Mouse (Mus musculus): ENCODE results near the gene Ypel3. TPM values are rescaled to one million over a fixed set of nuclear protein-coding genes. Genes with fewer than 3 reads are reported as not detected.

Ypel3 gene
- polyA plus RNA-seq, 1 experiment from 2014 or later, result 116 TPM

- WGBS, result 63% methylated on average over 4 of the region's 4 CpGs
- Histone ChIP-seq H3K9me3 (ENCODE audit: control insufficient read depth, low read depth, low read length) (no peaks in the 10 kb centered on the region), H3K9ac (replicated peaks; ENCODE audit: low read depth, low read length) (peak overlapping the region; percentile 67; the same call in 1 of the 2 replicates), H3K4me3 (ENCODE audit: low read depth, low read length) (no peak overlapping the region), H3K27me3 (ENCODE audit: control insufficient read depth, insufficient read depth, low read length) (no peaks in the 10 kb centered on the region), H3K36me3 (ENCODE audit: control insufficient read depth, insufficient read depth, low read length) (no peaks in the 10 kb centered on the region; the same call in 1 of the 2 replicates), H3K4me2 (replicated peaks; ENCODE audit: low read depth, low read length) (peak overlapping the region; percentile 85), H3K27ac (ENCODE audit: low read length) (no peak overlapping the region), H3K4me1 (ENCODE audit: control insufficient read depth, insufficient read depth, low read length) (peaks cover 22% of the 10 kb centered on the region)
- no peak for ATAC-seq (ENCODE audit: insufficient number of reproducible peaks, insufficient read depth, low FRiP score, low read depth)
Measured at GRCm38 (mm10) chr7:126807405-126807804, 30.6 kb downstream of the Ypel3 start.

GRCm38 (mm10) chr7:126808703-126809455 is 32.1 kb downstream of the Ypel3 start:
- Histone ChIP-seq H3K27me3 (ENCODE audit: control insufficient read depth, insufficient read depth, low read length) (no peaks in the 10 kb centered on the region), H3K4me1 (ENCODE audit: control insufficient read depth, insufficient read depth, low read length) (peaks cover 19% of the 10 kb centered on the region), H3K27ac (ENCODE audit: low read length) (peak overlapping the region; percentile 64), H3K4me2 (replicated peaks; ENCODE audit: low read depth, low read length) (peak overlapping the region; percentile 85), H3K9ac (replicated peaks; ENCODE audit: low read depth, low read length) (peak overlapping the region; percentile 67), H3K36me3 (ENCODE audit: control insufficient read depth, insufficient read depth, low read length) (no peaks in the 10 kb centered on the region; the same call in 1 of the 2 replicates), H3K9me3 (ENCODE audit: control insufficient read depth, low read depth, low read length) (no peaks in the 10 kb centered on the region), H3K4me3 (ENCODE audit: low read depth, low read length) (peak overlapping the region; percentile 53)
- peak; percentile 94 for ATAC-seq (ENCODE audit: insufficient number of reproducible peaks, insufficient read depth, low FRiP score, low read depth)
- under 1% methylated on average over 43 of the region's 43 CpGs for WGBS

GRCm38 (mm10) chr7:126809723-126810369 is 33.1 kb downstream of the Ypel3 start:
- peak overlapping the region; percentile 53; the same call in 1 of the 2 replicates for H3K4me3 ChIP-seq (ENCODE audit: low read depth, low read length)
- H3K4me1 ChIP-seq (ENCODE audit: control insufficient read depth, insufficient read depth, low read length), result peaks cover 16% of the 10 kb centered on the region
- 41% methylated on average over 5 of the region's 5 CpGs for WGBS
- no peak for ATAC-seq (ENCODE audit: insufficient number of reproducible peaks, insufficient read depth, low FRiP score, low read depth)
- H3K4me2 ChIP-seq (replicated peaks; ENCODE audit: low read depth, low read length), result peak overlapping the region; percentile 85
- H3K9ac ChIP-seq (replicated peaks; ENCODE audit: low read depth, low read length), result no peak overlapping the region; the same call in 1 of the 2 replicates
- no peak overlapping the region for H3K27ac ChIP-seq (ENCODE audit: low read length)
- no peaks in the 10 kb centered on the region for H3K9me3 ChIP-seq (ENCODE audit: control insufficient read depth, low read depth, low read length)
- H3K36me3 ChIP-seq (ENCODE audit: control insufficient read depth, insufficient read depth, low read length), result no peaks in the 10 kb centered on the region; the same call in 1 of the 2 replicates
- no peaks in the 10 kb centered on the region for H3K27me3 ChIP-seq (ENCODE audit: control insufficient read depth, insufficient read depth, low read length)

- Histone ChIP-seq H3K9ac (replicated peaks; ENCODE audit: low read depth, low read length) (no peak overlapping the region), H3K27me3 (ENCODE audit: control insufficient read depth, insufficient read depth, low read length) (no peaks in the 10 kb centered on the region), H3K4me2 (replicated peaks; ENCODE audit: low read depth, low read length) (no peak overlapping the region), H3K4me1 (ENCODE audit: control insufficient read depth, insufficient read depth, low read length) (no peaks in the 10 kb centered on the region), H3K27ac (ENCODE audit: low read length) (no peak overlapping the region), H3K36me3 (ENCODE audit: control insufficient read depth, insufficient read depth, low read length) (no peaks in the 10 kb centered on the region), H3K4me3 (ENCODE audit: low read depth, low read length) (no peak overlapping the region), H3K9me3 (ENCODE audit: control insufficient read depth, low read depth, low read length) (no peaks in the 10 kb centered on the region)
- 64% methylated on average over 8 of the region's 8 CpGs for WGBS
- no peak for ATAC-seq (ENCODE audit: insufficient number of reproducible peaks, insufficient read depth, low FRiP score, low read depth)
Measured at GRCm38 (mm10) chr7:126815726-126816222, 39.0 kb downstream of the Ypel3 start.

- Histone ChIP-seq H3K9ac (replicated peaks; ENCODE audit: low read depth, low read length) (no peak overlapping the region), H3K27ac (ENCODE audit: low read length) (no peak overlapping the region), H3K4me2 (replicated peaks; ENCODE audit: low read depth, low read length) (no peak overlapping the region), H3K4me3 (ENCODE audit: low read depth, low read length) (no peak overlapping the region), H3K9me3 (ENCODE audit: control insufficient read depth, low read depth, low read length) (no peaks in the 10 kb centered on the region), H3K27me3 (ENCODE audit: control insufficient read depth, insufficient read depth, low read length) (no peaks in the 10 kb centered on the region), H3K36me3 (ENCODE audit: control insufficient read depth, insufficient read depth, low read length) (no peaks in the 10 kb centered on the region), H3K4me1 (ENCODE audit: control insufficient read depth, insufficient read depth, low read length) (no peaks in the 10 kb centered on the region)
- no peak for ATAC-seq (ENCODE audit: insufficient number of reproducible peaks, insufficient read depth, low FRiP score, low read depth)
- WGBS, result 90% methylated on average over 8 of the region's 8 CpGs
Measured at GRCm38 (mm10) chr7:126816494-126816893, 39.7 kb downstream of the Ypel3 start.

- 79% methylated on average over 7 of the region's 7 CpGs for WGBS
- Histone ChIP-seq H3K9ac (replicated peaks; ENCODE audit: low read depth, low read length) (no peak overlapping the region), H3K36me3 (ENCODE audit: control insufficient read depth, insufficient read depth, low read length) (no peaks in the 10 kb centered on the region), H3K4me2 (replicated peaks; ENCODE audit: low read depth, low read length) (no peak overlapping the region), H3K27me3 (ENCODE audit: control insufficient read depth, insufficient read depth, low read length) (no peaks in the 10 kb centered on the region), H3K4me1 (ENCODE audit: control insufficient read depth, insufficient read depth, low read length) (no peaks in the 10 kb centered on the region), H3K27ac (ENCODE audit: low read length) (no peak overlapping the region), H3K4me3 (ENCODE audit: low read depth, low read length) (no peak overlapping the region), H3K9me3 (ENCODE audit: control insufficient read depth, low read depth, low read length) (no peaks in the 10 kb centered on the region)
- no peak for ATAC-seq (ENCODE audit: insufficient number of reproducible peaks, insufficient read depth, low FRiP score, low read depth)
Measured at GRCm38 (mm10) chr7:126817595-126817994, 40.8 kb downstream of the Ypel3 start.

GRCm38 (mm10) chr7:126818818-126819217 is 42.1 kb downstream of the Ypel3 start:
- Histone ChIP-seq H3K4me1 (ENCODE audit: control insufficient read depth, insufficient read depth, low read length) (no peaks in the 10 kb centered on the region), H3K4me2 (replicated peaks; ENCODE audit: low read depth, low read length) (no peak overlapping the region), H3K9ac (replicated peaks; ENCODE audit: low read depth, low read length) (no peak overlapping the region), H3K27me3 (ENCODE audit: control insufficient read depth, insufficient read depth, low read length) (0 out of 2 replicates have a peak, but pooled peaks cover 7% of the 10 kb centered on the region), H3K27ac (ENCODE audit: low read length) (no peak overlapping the region), H3K4me3 (ENCODE audit: low read depth, low read length) (no peak overlapping the region), H3K9me3 (ENCODE audit: control insufficient read depth, low read depth, low read length) (no peaks in the 10 kb centered on the region), H3K36me3 (ENCODE audit: control insufficient read depth, insufficient read depth, low read length) (no peaks in the 10 kb centered on the region)
- 28% methylated on average over 1 of the region's 1 CpGs for WGBS
- no peak for ATAC-seq (ENCODE audit: insufficient number of reproducible peaks, insufficient read depth, low FRiP score, low read depth)

GRCm38 (mm10) chr7:126821835-126822511 is 45.2 kb downstream of the Ypel3 start:
- Histone ChIP-seq H3K36me3 (ENCODE audit: control insufficient read depth, insufficient read depth, low read length) (no peaks in the 10 kb centered on the region), H3K27ac (ENCODE audit: low read length) (no peak overlapping the region), H3K9ac (replicated peaks; ENCODE audit: low read depth, low read length) (no peak overlapping the region), H3K9me3 (ENCODE audit: control insufficient read depth, low read depth, low read length) (no peaks in the 10 kb centered on the region), H3K4me2 (replicated peaks; ENCODE audit: low read depth, low read length) (no peak overlapping the region), H3K4me3 (ENCODE audit: low read depth, low read length) (no peak overlapping the region), H3K27me3 (ENCODE audit: control insufficient read depth, insufficient read depth, low read length) (0 out of 2 replicates have a peak, but pooled peaks cover 9% of the 10 kb centered on the region), H3K4me1 (ENCODE audit: control insufficient read depth, insufficient read depth, low read length) (no peaks in the 10 kb centered on the region)
- WGBS, result 29% methylated on average over 7 of the region's 7 CpGs
- ATAC-seq (ENCODE audit: insufficient number of reproducible peaks, insufficient read depth, low FRiP score, low read depth), result peak; percentile 29; the same call in 1 of the 2 replicates

All from stomach, embryonic 14.5 days (tissue).